Mouse (Mus musculus) myocyte (in vitro differentiated cells): ENCODE data around the gene Hhat. TPM values are rescaled to one million over a fixed set of nuclear protein-coding genes. Genes with fewer than 3 reads are reported as not detected.

Experiments
- H3K27me3 ChIP-seq: one replicate; pipeline ENCODE4 v1.6.1; 2011; ENCODE audit not compliant: control insufficient read depth, insufficient read depth, insufficient read length
- H3K36me3 ChIP-seq: one replicate; pipeline ENCODE4 v1.6.1; 2011; ENCODE audit not compliant: control insufficient read depth, insufficient read depth
- H3K4me2 ChIP-seq: one replicate; pipeline ENCODE4 v1.6.1; 2011; ENCODE audit warnings: low read depth, control low read depth
- H3K4me3 ChIP-seq: one replicate; pipeline ENCODE4 v1.5.1; 2011; ENCODE audit warnings: mild to moderate bottlenecking, control low read depth, moderate library complexity
- H3K79me2 ChIP-seq: one replicate; pipeline ENCODE4 v1.6.1; 2011; ENCODE audit not compliant: control insufficient read depth, insufficient read depth
- H3ac ChIP-seq: one replicate; pipeline ENCODE4 v1.6.1; 2011; ENCODE audit not compliant: control insufficient read depth, insufficient read length
- CEBPB ChIP-seq: IDR thresholded peaks from 2 replicates; pipeline ENCODE4 v1.6.1; 2011; ENCODE audit warnings: mild to moderate bottlenecking, moderate library complexity; ENCODE audit not compliant: poor library complexity, insufficient read depth, severe bottlenecking
- E2F4 ChIP-seq: IDR thresholded peaks from one replicate; pipeline ENCODE4 v1.6.1; 2011; ENCODE audit warnings: mild to moderate bottlenecking, control low read depth, moderate library complexity; ENCODE audit not compliant: insufficient read depth
- MAX ChIP-seq: IDR thresholded peaks from one replicate; pipeline ENCODE4 v1.6.1; 2011; ENCODE audit warnings: low read depth, mild to moderate bottlenecking, control low read depth
- MYOD1 ChIP-seq, 3 experiments: IDR thresholded peaks; one replicate each; pipeline ENCODE4 v1.6.1; 2011; ENCODE audit warnings: control low read depth in 2 of 3, low read depth in 2 of 3, mild to moderate bottlenecking in 2 of 3, moderate library complexity in 1 of 3; ENCODE audit not compliant: insufficient read length in 2 of 3, control insufficient read depth in 1 of 3
- MYOG ChIP-seq, 3 experiments: IDR thresholded peaks; one replicate each; pipeline ENCODE4 v1.6.1; 2011; ENCODE audit warnings: control low read depth in 2 of 3, low read depth in 2 of 3, mild to moderate bottlenecking in 2 of 3; ENCODE audit not compliant: insufficient read length in 2 of 3, control insufficient read depth in 1 of 3, insufficient read depth in 1 of 3
- POLR2A ChIP-seq: IDR thresholded peaks from one replicate; pipeline ENCODE4 v1.6.1; 2011; ENCODE audit warnings: low read depth, mild to moderate bottlenecking, control low read depth, moderate library complexity; ENCODE audit not compliant: insufficient read length
- POLR2AphosphoS2 ChIP-seq: IDR thresholded peaks from one replicate; pipeline ENCODE4 v1.6.1; 2011; ENCODE audit warnings: low read depth, control low read depth; ENCODE audit not compliant: insufficient read length
- REST ChIP-seq: IDR thresholded peaks from one replicate; pipeline ENCODE4 v1.6.1; 2011; ENCODE audit warnings: mild to moderate bottlenecking, control low read depth, moderate library complexity; ENCODE audit not compliant: insufficient read depth, insufficient read length
- SRF ChIP-seq: IDR thresholded peaks from one replicate; pipeline ENCODE4 v1.6.1; 2011; ENCODE audit warnings: low read depth; ENCODE audit not compliant: control insufficient read depth, insufficient read length
- TCF12 ChIP-seq: IDR thresholded peaks from one replicate; pipeline ENCODE4 v1.6.1; 2011; ENCODE audit warnings: mild to moderate bottlenecking, control low read depth; ENCODE audit not compliant: poor library complexity, insufficient read depth, severe bottlenecking
- TCF3 ChIP-seq: IDR thresholded peaks from one replicate; pipeline ENCODE4 v1.6.1; 2011; ENCODE audit warnings: low read depth, control low read depth; ENCODE audit not compliant: insufficient read length
- USF1 ChIP-seq: IDR thresholded peaks from one replicate; pipeline ENCODE4 v1.6.1; 2011; ENCODE audit warnings: low read depth, mild to moderate bottlenecking, control low read depth, moderate library complexity
- polyA plus RNA-seq: library from polyadenylated mRNA; unstranded; fragments of >200 nt; fragmentation: generic; extraction: Trizol; gene quantifications from one replicate; pipeline ENCODE4 v1.2.1, GENCODE M21; 2012; ENCODE audit warnings: missing spikeins

Hhat gene
- polyA plus RNA-seq, 1 experiment, result 4.4 TPM

- Histone ChIP-seq H3K4me3 (no peak overlapping the region), H3K27me3 (no peaks in the 10 kb centered on the region), H3K4me2 (peak overlapping the region; percentile 72), H3K79me2 (no peaks in the 10 kb centered on the region), H3K36me3 (no peaks in the 10 kb centered on the region), H3ac (no peak overlapping the region)
- TF ChIP-seq MYOD1 (IDR thresholded peaks at IDR 0.05; ENCODE audit: control insufficient read depth in 1 of 3, insufficient read length in 2 of 3, low read depth in 2 of 3), result peak in 1 of 3 experiments; percentile 45
- no peak for TF ChIP-seq TCF12
- peak; percentile 36; the same call in 1 of the 2 replicates for TF ChIP-seq CEBPB
- no peak for TF ChIP-seq REST
- TF ChIP-seq SRF, result no peak
- TF ChIP-seq TCF3, result no peak
- TF ChIP-seq USF1, result no peak
Measured at GRCm38 (mm10) chr1:192752659-192753601, 18.1 kb downstream of the Hhat start.

DNA sequence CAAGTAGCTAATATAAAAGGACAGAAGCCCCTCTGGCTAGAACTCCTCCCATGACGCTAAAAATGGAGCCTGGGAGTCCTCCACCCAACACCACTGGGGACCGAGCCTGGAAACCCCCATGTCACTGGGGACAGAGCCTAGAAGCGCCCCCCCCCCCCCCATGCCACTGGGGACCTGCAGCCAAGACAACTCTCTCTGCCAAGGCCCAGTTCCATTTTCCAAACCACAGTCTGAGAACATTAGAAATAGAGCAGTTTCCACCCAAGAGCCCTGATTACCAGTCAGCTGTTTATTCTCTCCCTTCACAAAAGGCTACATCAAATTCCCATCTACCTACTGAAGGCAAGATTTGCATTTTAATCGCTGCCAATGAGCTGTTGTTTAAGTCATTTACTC is 21.0 kb downstream of the Hhat start:
- Histone ChIP-seq H3K4me2 (no peak overlapping the region), H3ac (no peak overlapping the region), H3K27me3 (no peaks in the 10 kb centered on the region), H3K4me3 (no peak overlapping the region), H3K79me2 (no peaks in the 10 kb centered on the region), H3K36me3 (no peaks in the 10 kb centered on the region)
- no peak for TF ChIP-seq USF1
- no peak for TF ChIP-seq TCF3
- TF ChIP-seq REST, result no peak
- no peak for TF ChIP-seq MYOD1 (IDR thresholded peaks at IDR 0.05; ENCODE audit: control insufficient read depth in 1 of 3, insufficient read length in 2 of 3, low read depth in 2 of 3)
- no peak for TF ChIP-seq E2F4
- TF ChIP-seq SRF, result no peak
- no peak for TF ChIP-seq CEBPB
- TF ChIP-seq TCF12, result no peak
- TF ChIP-seq POLR2AphosphoS2, result no peak
- no peak for TF ChIP-seq POLR2A
- no peak for TF ChIP-seq MYOG (IDR thresholded peaks at IDR 0.05; ENCODE audit: control insufficient read depth in 1 of 3, insufficient read depth in 1 of 3, insufficient read length in 2 of 3, low read depth in 2 of 3)
- TF ChIP-seq MAX, result no peak

DNA sequence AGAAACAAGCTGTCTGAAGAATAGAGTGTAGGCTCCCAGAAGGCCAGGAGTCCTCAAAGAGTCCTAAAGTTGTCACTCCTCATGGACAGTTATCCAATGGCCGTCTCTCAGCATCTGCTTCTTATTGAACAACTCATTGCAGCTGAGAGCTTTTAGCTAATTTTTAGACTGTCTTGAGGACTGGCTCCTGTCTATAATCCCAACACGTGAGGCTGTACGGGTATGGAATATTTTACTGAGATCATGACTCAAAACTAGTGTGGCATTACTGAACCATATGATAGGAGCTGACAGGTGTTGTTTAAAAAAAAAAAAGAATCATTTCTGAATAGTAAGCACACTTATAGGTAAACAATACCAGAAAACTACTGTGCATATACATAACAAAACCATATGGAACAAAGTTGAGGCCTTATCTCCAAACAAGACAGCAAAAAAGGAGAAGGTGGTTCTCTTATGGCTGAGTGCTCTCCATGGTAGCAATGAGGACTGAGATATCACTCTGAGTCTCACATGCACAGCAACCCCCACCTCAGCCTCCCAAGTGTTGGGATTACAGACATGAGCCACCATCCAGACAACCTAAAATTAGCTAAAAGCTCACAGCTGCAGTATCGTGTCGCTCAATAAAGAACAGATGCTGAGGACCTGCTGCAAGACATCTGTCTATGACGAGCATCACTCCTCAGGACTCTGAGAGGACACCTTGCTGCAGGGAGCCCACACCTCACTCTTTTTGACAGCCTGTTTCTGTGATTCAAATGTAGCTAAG is 21.6 kb downstream of the Hhat start:
- H3K79me2 ChIP-seq, result no peaks in the 10 kb centered on the region
- no peaks in the 10 kb centered on the region for H3K36me3 ChIP-seq
- no peak overlapping the region for H3K4me3 ChIP-seq
- H3K4me2 ChIP-seq, result no peak overlapping the region
- no peaks in the 10 kb centered on the region for H3K27me3 ChIP-seq
- no peak for TF ChIP-seq MYOG (IDR thresholded peaks at IDR 0.05; ENCODE audit: control insufficient read depth in 1 of 3, insufficient read depth in 1 of 3, insufficient read length in 2 of 3, low read depth in 2 of 3)
- TF ChIP-seq SRF, result no peak
- TF ChIP-seq MYOD1 (IDR thresholded peaks at IDR 0.05; ENCODE audit: control insufficient read depth in 1 of 3, insufficient read length in 2 of 3, low read depth in 2 of 3), result peak in 2 of 3 experiments; percentile 28 to 42
- no peak for TF ChIP-seq POLR2A
- no peak overlapping the region for H3ac ChIP-seq

DNA sequence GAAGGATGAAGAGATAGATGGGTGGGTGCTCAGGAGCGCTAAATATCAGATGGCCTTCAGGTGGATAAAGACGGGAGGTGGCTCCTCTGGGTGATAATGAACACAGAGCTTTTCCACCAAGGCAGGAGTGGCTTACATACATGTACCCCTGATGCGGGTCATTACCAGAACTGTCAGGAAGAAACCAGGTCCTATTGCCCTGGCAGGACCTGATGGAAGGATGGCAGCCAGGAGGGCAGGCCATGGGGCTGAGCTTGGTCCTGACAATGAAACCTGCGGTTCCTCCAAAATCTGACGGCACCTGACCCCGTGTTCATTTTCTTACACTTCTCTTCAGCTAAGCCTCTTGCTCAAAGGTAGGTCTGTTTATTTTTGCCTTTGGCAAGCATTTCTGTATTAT is 24.8 kb downstream of the Hhat start:
- TF ChIP-seq SRF (no peak), POLR2AphosphoS2 (no peak), E2F4 (no peak), USF1 (no peak), MAX (no peak)
- H3K36me3 ChIP-seq, result no peaks in the 10 kb centered on the region

More for the DNA sequence above, 24.8 kb downstream of the Hhat start:
- Histone ChIP-seq H3K79me2 (no peaks in the 10 kb centered on the region), H3ac (no peak overlapping the region), H3K4me3 (no peak overlapping the region), H3K27me3 (no peaks in the 10 kb centered on the region), H3K4me2 (peak overlapping the region; percentile 28)
